Mouse (Mus musculus): ENCODE data around the gene Mmp11. TPM values are rescaled to one million over a fixed set of nuclear protein-coding genes. Genes with fewer than 3 reads are reported as not detected.

Mmp11 gene
- total RNA-seq, 4 experiments from 2014 or later: 7.7 to 21.1 (median 13.2) TPM

DNA sequence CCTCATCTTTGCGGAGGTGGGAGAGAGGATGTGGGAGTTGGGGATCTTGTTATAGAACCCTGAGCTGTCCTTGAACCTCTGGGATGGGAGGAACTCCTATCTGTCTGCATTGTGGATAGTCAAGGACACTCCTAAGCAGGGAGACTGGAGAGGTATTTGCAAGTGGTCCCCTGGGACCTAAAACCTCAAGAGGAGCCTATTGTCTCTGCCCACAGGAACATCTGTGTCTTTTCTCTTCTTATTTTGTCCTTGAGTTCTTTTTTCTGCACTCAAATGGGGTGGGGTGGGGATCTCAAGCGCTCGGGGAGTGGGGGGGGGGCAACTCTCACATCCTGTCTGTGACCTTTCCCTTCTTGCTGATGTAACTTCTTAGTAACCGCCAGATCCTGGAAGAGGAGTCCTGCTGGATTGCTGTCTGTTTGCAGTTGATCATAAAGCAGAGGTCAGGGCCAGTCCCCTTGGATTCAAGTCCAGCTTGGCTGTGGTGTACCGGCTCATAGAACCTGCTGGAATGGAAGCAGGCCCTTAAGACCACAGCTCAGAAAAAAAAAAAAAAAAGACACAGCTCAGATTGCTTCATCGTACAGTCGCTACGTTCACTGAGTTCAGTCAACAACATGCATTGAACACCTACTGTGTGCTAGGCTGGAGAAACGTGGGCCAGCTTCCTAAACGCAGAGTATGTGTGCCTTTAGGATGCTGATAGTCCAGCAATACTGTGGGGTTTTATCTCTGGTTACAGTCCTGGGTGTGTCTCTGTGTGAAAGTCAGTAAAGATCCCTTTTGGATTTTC lies 1.8 kb upstream of the Mmp11 start:
- peak; percentile 65 for DNase-seq

- no peak for DNase-seq
These were observed 792 bp upstream of the Mmp11 start for GRCm38 (mm10) chr10:75936909-75937667.

DNA sequence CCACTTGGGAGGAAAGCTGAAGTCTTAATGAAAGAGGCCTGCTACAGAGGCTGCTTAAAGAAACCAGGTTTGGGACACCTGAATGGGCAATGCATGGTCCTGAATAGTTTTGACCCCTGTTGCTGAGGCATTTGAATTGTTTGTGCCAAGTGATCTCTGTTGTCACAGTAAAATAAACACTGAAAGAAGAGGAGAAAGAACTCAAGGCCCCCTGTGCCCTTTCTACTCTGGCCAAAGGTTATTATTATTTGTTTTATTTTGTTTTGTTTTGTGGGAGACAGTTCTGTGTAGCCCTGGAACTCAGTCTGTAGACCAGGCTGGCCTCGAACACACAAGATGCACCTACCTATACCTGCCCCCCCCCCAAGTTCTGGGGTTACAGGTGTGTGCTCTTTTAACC lies 1.3 kb downstream of the Mmp11 start:
- DNase-seq: no peak

DNA sequence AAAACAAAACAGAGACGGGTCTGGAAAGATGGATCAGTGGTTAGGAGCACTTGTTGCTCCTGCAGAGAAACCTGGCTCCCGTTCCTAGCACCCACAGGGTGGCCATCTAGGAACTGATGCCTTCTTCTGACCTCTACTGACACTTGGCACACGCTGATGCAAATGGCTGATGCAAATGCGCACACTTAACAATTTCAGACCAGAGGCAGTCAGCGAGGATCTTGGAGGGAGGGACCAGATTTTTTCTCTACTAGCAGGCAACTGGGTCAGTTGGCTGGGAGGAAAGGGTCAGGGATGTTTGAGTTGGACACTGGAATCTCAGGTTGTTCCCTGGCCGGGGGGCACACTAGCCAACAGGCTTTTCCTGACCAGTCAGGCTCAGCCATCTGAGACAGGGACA lies 3.4 kb downstream of the Mmp11 start, which contains the start of gene Chchd10:
Gene Chchd10, plus strand, starts transcription at position 240 of the 400 bp plus-strand sequence.
- no peak for DNase-seq

DNA sequence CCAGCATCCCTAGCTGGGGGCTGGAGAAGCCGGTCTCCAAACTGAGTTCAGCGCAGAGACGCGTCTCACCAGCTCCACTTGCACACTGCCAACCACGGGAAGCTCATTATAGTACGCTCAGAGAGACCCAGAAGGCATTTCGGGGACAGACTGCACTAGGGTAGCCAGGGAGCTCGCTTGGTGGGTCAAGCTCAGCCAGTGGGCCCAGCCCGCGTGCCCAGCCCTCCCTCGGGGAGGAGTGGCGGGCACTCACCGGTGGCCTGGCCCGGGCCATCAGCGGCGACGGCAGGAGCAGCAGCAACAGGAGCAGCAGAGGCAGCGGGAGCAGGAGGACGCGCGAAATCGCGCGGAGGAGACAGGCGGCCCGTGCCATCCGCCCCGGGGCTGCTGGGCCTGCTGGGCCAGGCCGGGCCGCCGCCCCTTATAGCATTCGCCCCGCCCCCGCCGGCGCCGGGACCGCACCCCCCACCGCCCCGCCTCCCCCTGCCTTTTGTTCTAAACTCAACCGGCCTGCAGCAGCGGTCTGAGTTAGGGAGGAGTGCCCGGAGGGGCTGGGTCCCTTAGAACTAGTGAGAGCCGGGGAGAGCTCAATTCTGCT lies 4.1 kb downstream of the Mmp11 start:
- no peak for DNase-seq

DNA sequence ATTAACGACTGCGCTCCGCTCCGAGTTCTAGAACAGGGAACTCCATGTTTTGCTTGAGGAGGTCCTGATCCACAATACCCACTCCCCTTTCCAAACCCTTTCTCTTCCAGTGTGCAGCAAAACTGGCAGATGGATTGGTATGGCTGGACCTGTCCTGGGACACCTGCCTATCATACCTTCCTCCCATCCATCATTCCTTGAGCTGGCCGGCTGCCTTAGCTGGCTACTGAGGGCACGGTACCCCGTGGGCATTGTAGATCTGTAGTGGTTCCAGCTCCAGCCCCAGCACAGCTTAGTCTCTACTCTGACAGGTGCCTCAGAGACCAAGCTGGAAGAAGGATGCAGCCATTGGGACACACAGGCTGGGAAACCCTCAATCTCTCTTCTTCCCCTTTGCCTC lies 5.0 kb downstream of the Mmp11 start:
- no peak for DNase-seq

GRCm38 (mm10) chr10:75930304-75930703 lies 6.0 kb downstream of the Mmp11 start:
- no peak for DNase-seq

DNA sequence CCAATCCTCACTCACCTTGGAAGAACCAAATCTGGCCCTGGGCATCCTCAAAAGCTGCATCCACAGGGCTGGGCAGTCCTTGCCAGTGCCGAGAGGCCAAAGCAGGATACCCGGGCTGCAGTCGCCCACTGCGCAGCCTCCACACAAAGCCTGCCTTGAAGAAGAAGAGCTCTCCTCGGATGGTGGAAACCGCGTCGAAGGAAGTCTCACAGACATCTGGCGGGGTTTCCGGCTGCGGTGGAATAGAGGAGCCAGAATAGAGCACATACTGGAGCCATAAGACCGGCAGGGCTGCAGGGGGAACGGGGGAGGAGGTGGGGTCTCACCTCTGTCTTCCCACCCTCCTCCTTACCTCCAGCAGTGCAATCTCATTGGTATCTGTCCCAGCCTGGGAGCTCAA lies 9.9 kb downstream of the Mmp11 start:
- no peak for DNase-seq

DNA sequence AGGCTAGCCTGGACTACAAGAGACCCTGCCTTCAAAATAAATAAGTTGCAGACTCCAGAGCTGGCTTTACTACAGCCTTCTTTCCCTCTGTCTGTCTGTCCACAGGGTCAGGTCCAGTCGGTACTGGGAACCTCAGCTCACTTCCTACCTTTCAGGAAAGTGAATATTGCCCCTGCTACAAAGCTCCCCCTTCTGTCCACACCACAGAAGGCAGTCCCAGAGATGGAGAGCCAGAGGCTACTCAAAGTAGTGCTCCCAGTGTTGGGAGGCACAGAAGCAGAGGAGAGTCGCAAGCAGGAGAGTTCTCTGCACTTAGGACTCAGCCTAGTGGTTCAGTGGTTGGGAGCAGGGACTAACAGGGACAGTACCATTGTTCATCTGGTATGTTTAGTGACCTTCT lies 12.0 kb downstream of the Mmp11 start:
- no peak for DNase-seq

DNA sequence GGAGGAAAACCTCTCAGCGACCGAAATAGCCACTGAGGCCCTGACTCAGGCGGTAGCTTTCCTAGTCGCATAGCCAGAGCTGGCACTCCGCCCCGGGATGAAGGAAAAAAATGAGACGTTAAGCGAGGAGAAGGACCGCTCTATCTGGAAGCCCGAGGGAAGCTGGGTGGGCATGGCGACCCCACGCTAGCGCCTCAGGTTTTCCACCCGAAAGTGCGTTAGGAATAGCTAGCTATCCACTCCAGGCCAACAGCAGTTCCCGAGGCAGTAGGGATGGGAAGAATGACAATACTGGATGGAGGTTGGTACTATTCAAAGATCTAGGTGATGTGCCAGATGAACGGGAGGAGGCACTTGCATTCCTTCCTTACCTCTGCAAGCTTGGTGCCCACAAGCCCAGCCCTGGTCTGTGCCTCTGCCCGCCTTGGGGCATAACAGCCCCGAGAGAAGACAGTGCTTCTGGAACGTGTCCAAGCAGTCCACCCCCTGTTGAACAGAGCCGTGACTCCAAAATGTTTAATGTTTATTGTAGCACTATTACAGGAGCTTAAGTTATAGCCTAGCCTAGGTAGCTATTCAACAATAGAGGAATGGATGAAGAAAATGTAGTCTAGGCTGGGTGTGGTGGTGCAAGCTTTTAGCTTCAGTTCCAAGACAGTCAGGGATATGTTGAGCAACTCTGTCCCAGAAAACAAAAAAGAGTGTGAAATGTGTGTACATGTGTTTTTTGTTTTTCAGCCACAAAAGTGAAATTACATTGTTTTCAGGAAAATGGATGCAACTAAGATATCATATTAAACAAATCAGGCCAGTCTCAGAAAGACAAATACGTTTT lies 14.4 kb downstream of the Mmp11 start:
- DNase-seq: no peak

- peak; percentile 92 for DNase-seq
These were observed 15.1 kb downstream of the Mmp11 start, which contains the start of gene Smarcb1 for GRCm38 (mm10) chr10:75921026-75921725. Gene Smarcb1 (minus strand): TSS chr10:75921617.

DNA sequence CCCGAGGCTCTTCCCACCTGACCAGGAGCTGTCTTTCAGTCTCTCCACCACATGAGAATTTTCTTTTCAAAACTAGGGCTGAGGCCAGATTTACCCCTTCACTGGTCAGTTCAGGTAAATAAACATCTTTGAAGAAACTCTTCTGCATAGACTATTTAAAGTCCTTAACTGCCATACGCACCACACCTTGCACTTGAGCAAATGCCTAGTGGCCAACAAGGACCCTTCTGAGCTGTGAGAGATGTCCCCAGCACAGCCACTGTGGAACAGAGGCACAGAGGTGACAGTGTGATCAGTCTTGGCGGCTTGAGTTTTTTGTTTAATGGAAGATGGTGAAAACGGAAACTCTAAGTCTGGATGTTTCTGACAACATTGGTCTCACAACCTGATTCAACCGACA lies 17.3 kb downstream of the Mmp11 start:
- no peak for DNase-seq

GRCm38 (mm10) chr10:75916840-75917239 lies 19.5 kb downstream of the Mmp11 start:
- no peak for DNase-seq

GRCm38 (mm10) chr10:75915557-75915956 lies 20.7 kb downstream of the Mmp11 start:
- no peak for DNase-seq

DNA sequence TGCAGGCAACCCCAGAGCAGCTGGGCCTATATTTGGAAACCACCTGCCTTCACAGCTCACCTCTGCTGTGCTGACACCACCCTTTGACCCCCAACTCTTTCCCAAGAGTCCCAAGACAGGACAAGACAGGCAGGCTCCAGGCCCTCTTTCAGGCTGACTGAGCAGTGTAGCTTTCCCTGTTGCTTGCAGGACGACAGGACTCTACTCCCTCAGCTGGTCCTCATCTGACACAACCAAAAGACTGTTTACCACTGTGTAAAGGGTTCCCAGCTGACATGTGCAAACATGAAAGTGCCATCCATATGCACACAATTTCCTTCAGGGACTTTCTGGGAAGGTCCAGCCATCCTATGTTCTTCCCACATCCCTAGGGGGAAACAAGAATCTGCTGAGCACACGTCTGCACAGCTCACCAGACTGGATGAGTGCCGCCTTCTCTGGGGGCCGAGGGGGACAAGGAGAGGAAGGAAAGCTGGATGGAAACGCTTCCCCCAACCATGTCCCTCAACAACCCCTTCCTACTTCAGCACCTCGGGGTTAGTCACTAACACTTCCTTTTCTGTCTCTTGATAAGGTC lies 23.2 kb downstream of the Mmp11 start:
- no peak for DNase-seq

DNA sequence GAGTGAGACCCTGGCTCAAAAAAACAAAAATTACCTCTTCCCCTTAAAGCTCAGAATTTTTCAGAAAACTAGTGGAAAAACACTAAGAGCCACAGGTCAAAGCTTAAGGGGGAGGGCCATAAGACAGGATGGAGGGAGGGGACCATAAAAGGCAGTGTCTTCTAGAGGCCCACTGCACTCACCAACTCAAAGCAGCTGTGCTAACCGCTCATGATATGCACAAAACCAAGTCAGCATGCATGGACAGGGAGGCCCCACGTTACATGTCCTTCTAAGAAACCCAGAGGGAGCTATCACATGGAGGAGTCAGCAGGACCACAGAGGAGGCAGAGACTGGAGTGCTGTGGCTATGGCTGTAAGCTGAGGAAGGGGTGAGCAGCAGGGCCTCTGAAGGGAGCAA lies 25.6 kb downstream of the Mmp11 start:
- no peak for DNase-seq

DNA sequence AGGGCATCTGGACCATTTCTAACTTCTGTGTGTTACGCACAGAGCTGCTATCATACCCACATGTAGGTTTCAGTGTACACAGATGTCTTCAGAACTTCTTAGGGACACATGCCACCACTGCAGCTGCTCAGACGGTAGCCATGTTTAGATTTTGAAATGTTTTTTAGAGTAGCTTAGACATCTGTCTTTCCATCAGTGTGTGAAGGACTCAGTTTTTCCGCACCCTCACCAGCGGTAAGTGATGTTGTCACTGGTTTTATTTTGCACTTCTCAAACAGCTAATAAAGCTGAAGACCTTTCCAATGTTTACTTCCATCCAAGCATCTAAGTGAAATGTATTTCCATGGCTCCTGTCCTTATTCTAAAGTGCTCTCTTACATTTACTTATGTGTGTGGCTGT lies 29.4 kb downstream of the Mmp11 start:
- no peak for DNase-seq

- DNase-seq: no peak
These were observed 31.9 kb downstream of the Mmp11 start for GRCm38 (mm10) chr10:75904391-75904790.

- DNase-seq: peak; percentile 73
These were observed 37.5 kb downstream of the Mmp11 start for GRCm38 (mm10) chr10:75898846-75899245.

GRCm38 (mm10) chr10:75898039-75898564 lies 38.2 kb downstream of the Mmp11 start:
- no peak for DNase-seq

- peak; percentile 56 for DNase-seq
These were observed 38.9 kb downstream of the Mmp11 start for GRCm38 (mm10) chr10:75897373-75897772.
